Mouse (Mus musculus): ENCODE data around the gene Chrnb2.

The Chrnb2 gene

GRCm38 (mm10) chr3:89774236-89774960 is 10.0 kb upstream of the Chrnb2 start:
- DNase-seq = peak; percentile 18 to 21

- DNase-seq = peak; percentile 59 to 72
Measured at GRCm38 (mm10) chr3:89773740-89774211, 9.3 kb upstream of the Chrnb2 start.

GRCm38 (mm10) chr3:89772968-89773709 is 8.7 kb upstream of the Chrnb2 start, which contains the start of gene Ube2q1:
Ube2q1 (plus strand) TSS chr3:89773616.
- DNase-seq = peak; percentile 97 to 99

GRCm38 (mm10) chr3:89772588-89772967 is 8.1 kb upstream of the Chrnb2 start:
- DNase-seq = peak; percentile 84 to 89

- no peak for DNase-seq
Measured at GRCm38 (mm10) chr3:89770425-89771002, 6.1 kb upstream of the Chrnb2 start.

GRCm38 (mm10) chr3:89769584-89769983 is 5.2 kb upstream of the Chrnb2 start:
- no peak for DNase-seq

GRCm38 (mm10) chr3:89759786-89760185 is 4.6 kb downstream of the Chrnb2 start:
- DNase-seq = no peak

- no peak for DNase-seq
Measured at GRCm38 (mm10) chr3:89757851-89758250, 6.6 kb downstream of the Chrnb2 start.

- no peak for DNase-seq
Measured at GRCm38 (mm10) chr3:89755283-89755682, 9.1 kb downstream of the Chrnb2 start.

GRCm38 (mm10) chr3:89752307-89752706 is 12.1 kb downstream of the Chrnb2 start:
- DNase-seq = no peak

- no peak for DNase-seq
Measured at GRCm38 (mm10) chr3:89738509-89738908, 25.9 kb downstream of the Chrnb2 start.

GRCm38 (mm10) chr3:89732091-89732490 is 32.3 kb downstream of the Chrnb2 start:
- DNase-seq = no peak

GRCm38 (mm10) chr3:89730350-89731331 is 33.8 kb downstream of the Chrnb2 start:
- DNase-seq = peak; percentile 91 to 94

- DNase-seq = no peak
Measured at GRCm38 (mm10) chr3:89728848-89729247, 35.6 kb downstream of the Chrnb2 start.

GRCm38 (mm10) chr3:89727028-89727427 is 37.4 kb downstream of the Chrnb2 start:
- DNase-seq = peak; percentile 60 to 70

- no peak for DNase-seq
Measured at GRCm38 (mm10) chr3:89723400-89724084, 40.9 kb downstream of the Chrnb2 start.

GRCm38 (mm10) chr3:89722032-89722431 is 42.4 kb downstream of the Chrnb2 start:
- no peak for DNase-seq

GRCm38 (mm10) chr3:89715967-89716256 is 48.5 kb downstream of the Chrnb2 start:
- no peak for DNase-seq

- DNase-seq = peak in 1 of 2 experiments; percentile 49
Measured at GRCm38 (mm10) chr3:89715207-89715966, 49.0 kb downstream of the Chrnb2 start.

- DNase-seq = peak; percentile 78 to 82
Measured at GRCm38 (mm10) chr3:89714359-89715206, 49.8 kb downstream of the Chrnb2 start, which contains the start of gene Adar. Adar (plus strand) TSS chr3:89715022.
